Mouse (Mus musculus): Measurements from ENCODE around the gene Gng12.
A peak's percentile ranks its signal among the peaks of the same experiment; 100 is the strongest.

GRCm38 (mm10) chr6:67036356-67036811 lies 140.2 kb downstream of the Gng12 start:
- TF ChIP-seq CHD2 (IDR thresholded peaks at IDR 0.05; ENCODE audit: low read depth, low read length) (peak; percentile 74), ZNF384 (IDR thresholded peaks at IDR 0.05; ENCODE audit: low read depth, low read length) (no peak), ZC3H11A (IDR thresholded peaks at IDR 0.05; ENCODE audit: borderline replicate concordance, low read depth, low read length) (no peak)

All from ES-E14 (cell line).